Mouse (Mus musculus): Measurements from ENCODE around the gene Smco2.

The Smco2 gene

DNA sequence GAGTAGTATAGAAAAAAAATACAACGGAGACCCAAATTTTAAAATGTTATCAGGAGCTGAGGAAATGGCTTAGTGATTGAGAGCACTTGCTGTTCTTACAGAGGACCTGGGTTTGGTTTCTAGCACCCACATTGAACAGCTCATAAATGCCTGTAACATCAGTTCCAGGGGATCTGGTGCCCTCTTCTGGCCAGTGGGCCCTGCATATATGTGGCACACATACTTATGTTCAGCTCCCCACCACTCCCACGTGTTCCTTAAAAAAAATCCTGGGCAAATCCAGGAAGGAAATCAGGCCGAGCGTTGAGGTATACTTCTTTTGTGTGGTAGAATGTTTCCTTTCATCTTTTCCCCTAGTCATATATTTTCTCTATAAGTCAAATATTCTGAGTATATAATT is 52.0 kb downstream of the Smco2 start:
- DNase-seq (ENCODE audit: low spot score) = no peak

DNA sequence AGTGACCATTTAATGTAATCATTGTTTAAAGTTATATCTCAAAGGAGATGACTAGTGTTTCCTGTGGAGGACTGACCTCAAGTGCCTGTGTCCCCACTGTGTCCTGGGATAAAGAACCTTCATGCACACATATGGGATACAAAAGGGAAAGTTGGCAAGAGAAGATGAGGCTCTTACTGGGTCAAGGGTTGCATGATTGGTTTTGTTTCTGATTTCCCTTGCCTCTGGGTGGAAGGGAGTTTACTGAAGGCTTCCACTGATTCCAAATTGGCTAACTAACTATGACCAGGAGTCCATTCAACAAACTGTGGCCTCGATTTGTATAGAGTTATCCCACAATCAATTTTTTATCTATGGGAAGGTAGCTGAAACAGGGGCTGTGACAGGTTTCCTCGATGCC is 53.7 kb downstream of the Smco2 start:
- no peak for DNase-seq (ENCODE audit: low spot score)

DNA sequence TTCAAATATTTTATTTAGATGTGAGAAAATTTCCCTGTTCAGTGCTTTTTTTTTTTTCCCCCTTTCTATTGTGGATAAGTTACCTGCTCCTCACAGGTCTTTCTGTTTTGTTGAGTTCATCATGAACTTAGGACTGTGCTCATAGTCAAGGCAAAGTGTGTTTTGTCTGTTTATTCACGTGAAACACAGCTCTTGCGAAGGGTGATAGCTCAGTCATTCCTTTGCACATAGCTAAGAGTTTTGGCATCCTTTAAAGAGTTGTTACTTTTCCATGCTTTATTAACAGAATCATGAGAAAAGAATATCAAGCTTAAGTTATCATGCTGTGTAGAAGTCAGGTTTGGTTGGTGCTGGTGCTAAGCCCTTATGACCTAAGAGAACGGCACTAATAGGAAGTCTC is 54.8 kb downstream of the Smco2 start:
- no peak for DNase-seq (ENCODE audit: low spot score)

DNA sequence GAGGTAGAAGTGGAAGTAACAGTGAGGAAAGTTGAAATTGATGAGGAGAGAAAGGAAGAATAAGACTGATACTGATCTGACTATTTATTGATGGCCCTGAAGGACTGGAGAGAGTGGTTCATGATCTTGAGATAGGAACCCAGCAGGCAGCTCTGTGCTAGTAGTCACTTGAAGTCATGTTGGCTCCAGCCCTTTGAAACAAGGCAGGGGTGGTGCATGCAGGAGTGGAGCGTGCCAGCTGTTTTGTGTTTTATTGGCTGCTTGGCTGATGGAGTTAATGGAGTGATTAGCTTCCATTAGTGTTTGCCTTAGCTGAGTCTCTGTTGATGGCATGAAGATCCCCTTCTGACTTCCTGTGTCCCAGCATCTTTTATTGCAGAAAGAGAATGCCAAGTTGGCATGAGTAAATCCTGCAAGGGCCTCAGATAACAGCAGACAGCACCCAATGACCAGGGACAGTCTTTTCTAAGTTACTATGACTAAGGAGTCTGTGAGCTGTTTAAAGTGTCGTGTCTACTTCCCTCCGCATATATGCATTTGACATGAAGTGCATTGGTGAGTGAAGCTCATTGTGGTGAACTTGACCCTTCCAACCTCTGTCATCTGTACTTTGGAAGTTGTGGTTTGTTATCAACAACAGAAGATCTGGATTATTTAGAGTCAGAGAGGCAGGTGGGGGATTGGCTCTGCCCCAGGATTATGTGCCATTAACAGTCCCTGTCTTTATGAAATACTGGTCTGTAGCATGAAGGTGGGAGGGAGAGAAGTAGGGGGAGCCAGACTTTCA is 56.3 kb downstream of the Smco2 start:
- DNase-seq (ENCODE audit: low spot score) = no peak

DNA sequence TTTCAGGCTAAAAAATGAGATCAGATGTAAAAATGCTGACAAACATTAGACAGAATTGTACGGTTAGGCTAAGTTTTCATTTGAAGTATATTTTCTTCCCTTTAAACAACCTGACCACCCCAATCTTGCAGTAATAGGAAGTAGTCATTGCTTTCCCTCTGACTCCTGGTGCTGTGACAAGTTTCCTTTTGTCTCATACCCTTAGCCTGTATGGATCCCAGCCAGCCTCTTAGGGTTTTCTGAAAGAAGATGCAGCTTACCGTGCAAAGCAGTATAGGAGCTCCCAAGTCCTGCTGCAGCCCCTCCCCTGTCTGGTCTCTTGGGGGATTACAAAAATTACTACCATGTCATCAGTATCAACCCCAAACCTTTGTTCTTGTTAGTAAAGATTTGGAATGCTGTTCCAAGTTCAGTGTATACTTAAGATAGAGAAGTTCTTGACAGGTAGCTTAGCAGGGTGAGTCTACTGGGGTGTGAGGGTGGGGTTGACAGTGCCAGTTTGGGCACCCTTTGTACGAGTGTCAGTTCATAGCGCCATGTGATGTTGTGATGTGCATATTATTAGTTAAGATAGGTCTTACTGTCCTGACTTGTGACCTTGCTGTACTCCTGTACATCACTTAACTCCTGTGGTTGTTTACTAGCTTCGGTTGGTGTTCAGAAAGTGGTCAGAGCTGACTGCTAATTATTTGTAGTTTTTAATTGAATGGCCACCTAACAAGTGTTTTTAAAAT is 57.3 kb downstream of the Smco2 start:
- no peak for DNase-seq (ENCODE audit: low spot score)

DNA sequence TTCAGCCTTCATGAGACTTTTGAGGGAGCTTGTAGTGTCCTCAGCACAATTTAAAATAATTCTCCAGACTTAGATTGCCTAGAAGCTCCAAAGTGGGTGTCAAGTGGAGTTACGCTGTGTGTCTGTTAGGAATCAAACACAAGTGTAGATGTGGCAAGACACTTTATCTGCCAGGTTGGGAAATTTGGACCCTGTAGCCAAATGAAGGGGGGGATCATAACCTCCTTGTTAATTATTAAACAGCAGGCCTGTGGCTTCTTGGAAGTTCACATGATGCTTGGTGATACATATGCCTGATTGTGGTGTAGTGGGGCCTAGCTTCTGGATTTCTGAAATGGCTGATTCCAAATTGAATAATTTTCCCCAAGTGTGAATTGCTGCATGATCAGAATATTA is 57.9 kb downstream of the Smco2 start:
- no peak for DNase-seq (ENCODE audit: low spot score)

DNA sequence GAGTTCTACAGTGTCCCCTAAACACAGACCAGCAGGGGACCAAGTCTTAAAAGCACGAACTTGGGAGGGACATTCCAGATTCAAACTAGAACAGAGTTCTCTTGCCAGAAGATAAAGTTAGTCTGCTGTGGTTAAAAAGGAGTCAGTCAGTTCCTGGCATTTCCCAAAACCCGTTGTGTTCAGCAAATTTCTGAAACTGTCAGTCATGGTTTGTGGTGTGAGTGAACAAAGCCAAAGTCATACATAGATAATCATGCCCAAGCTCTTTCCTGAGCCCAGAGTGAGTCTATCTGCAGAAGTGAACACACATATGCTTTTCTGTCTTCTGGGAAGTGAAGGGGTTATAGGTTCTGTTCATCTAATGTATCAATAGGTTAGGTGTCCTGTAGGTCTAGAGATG is 58.9 kb downstream of the Smco2 start:
- no peak for DNase-seq (ENCODE audit: low spot score)

DNA sequence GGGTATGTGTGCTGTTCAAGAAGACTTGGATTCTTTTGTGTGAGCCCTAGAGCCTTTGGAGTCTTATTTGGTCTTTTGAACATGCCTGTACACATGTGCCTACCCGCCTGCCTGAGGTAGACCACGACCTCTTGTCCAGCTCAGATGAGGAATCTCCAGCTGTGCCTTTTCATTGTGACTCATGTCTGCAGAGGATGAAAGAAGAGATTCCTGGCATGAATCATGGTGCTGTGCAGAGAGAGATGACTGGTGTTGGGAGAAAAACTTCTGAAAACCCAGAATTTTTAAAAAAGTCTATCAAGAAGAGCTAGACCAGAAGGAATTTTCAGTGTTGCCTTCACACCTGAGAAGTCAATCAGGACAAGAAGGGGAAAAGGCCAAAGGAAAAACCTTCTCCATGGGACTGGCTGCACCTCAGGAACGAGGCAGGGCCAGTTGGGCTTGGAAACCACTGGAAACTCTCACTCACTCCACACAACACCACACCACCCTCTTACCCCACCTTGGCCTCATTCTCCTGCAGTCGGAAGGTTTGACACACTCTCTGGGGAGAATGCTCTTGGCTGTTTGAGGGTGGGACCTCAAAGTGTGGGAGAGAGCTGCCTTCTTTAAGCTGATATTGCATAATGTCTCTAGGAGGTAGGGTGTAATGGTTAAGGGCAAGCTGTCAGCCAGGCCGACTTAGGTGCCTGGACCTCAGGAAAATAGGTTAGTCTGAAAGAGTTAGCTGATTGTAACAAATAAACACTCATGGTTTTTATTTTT is 60.0 kb downstream of the Smco2 start:
- no peak for DNase-seq (ENCODE audit: low spot score)

DNA sequence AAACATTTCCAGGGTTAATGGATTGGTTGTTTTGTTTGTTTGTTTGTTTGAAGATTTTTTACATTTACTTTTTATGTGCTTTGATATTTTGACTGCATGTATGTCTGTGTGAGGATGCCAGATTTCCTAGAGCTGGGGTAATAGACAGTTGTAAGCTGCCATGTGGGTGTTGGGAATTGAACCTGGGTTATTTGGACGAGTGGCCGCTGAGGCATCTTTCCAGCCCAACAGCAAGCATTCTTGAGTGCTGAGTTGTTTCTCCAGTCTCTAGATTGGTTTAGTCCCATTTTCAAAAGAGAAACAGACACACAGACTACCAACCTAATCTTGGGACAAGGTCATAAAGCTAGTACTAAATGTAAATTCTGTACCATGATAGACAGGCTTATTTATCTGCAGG is 60.9 kb downstream of the Smco2 start:
- no peak for DNase-seq (ENCODE audit: low spot score)

DNA sequence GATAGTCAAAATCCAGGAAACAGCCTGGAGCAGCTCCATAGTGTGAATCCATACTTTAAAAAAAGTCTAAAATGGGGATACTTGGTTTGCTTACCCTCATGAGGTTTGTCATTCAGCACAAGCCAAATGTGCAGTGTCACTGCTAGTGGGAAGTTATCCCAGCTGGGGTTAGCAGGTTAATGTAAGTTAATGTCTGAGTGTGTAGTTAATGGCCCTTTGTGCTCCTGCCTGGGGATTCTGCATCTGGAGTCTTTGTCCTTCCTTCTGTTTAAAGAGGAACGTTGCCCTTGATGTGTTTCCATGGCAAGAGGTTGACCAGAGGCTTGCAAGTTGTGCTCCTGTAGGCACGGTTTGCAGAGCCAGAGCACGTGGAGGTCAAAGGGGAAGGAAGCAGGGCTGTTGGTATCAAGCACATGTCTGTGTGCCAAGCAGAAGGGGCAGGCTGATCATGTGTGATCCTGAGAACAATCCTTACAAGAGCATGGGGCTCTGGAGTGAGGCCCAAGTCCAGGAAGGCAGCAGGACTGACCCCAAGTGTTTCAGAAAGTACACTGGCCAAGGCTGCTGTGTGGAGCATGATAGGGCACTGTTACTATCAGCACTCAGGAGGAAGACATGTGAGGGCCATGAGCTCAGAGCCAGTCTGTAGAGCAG is 63.1 kb downstream of the Smco2 start:
- DNase-seq (ENCODE audit: low spot score) = no peak

DNA sequence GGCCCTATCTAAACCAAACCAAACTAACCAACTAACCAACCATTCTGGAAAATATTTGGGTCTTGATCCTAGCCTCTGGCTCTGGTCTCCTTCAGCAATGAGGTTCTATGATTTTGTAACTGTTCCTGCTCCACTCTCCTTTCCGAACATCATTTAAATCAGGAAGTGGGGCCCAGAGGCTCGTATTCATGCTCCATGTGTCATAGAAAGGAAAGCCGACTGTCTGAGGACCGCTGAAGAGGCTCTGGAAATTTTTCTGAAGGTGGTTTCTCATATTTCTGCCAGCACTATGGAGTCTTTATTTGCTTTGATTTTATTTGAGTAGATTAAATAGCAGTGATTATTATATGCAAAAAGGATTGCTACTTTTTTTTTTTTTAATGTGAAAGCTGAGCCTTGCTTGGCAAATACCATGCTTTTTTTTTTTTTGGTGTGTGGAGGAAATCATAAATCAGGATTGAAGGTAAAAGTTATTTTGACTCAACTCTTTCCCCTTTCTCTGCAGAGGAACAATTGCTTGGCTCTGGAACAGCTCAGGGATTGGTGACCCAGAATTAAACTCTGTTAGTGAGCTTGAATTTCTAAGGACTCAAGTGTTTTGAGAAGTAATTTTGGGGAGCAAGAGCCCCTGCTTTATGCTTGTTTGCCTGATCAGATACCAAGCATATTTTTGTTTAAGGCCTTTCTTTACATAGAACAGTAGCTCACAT is 63.7 kb downstream of the Smco2 start:
- no peak for DNase-seq (ENCODE audit: low spot score)

DNA sequence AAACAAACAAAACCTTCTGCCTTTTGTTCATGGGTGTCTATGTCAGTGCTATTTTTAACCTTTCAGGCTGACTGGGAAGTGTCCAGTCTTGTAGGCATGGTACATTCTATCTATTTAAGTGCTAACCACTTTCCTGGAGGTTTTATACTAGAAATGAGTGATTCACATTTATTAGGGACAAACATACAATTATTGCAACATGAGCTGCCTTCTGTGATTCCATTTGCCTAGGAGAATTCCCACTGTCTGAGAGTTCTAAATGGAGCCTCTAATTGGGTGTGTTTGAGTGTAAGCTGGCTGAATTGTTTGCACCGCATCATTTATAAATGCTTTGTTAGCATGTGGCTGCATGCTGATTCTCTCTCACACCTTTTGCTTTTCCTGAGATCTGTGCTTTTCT is 65.9 kb downstream of the Smco2 start:
- DNase-seq (ENCODE audit: low spot score) = no peak

DNA sequence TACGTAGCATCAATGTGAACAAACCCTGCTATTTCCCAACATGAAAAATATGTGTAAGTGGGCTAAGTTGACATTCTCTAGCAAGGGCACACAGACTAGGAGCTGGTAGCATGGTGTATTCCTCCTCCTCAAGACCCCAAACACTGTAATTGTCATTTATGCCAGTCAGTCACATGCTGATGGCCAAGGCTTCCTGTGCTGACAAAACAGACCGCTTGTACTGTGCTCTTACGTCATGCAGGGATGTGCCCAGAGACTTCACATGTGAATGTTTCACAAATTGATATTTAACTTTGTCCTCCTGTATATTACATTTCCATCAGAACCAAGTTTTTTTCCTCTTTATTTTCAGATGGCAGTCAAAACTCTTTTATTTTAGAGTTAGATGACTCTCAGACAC is 67.5 kb downstream of the Smco2 start:
- DNase-seq (ENCODE audit: low spot score) = no peak

DNA sequence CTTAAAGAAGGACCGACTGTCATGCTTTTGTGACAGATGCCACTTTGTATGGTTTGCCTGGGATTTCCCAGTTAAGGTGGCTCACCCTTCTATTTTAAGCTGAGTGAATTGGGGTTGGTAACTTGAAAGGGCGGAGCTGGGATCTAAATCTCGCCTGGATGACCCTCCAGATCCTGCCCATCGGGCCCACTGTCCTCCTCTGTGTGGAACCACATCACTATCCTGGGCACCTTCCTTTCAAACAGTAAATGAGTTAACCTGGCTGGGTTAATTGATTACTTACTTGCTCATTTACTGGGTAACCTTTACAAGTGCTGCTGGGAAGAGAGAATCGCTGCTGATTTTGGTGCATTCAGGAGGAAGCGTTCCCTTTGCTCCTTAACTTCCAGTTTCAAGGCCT is 68.4 kb downstream of the Smco2 start:
- DNase-seq (ENCODE audit: low spot score) = no peak
